8 mouse cellular contexts compared by ENCODE assay signal in the genomic region with DNA sequence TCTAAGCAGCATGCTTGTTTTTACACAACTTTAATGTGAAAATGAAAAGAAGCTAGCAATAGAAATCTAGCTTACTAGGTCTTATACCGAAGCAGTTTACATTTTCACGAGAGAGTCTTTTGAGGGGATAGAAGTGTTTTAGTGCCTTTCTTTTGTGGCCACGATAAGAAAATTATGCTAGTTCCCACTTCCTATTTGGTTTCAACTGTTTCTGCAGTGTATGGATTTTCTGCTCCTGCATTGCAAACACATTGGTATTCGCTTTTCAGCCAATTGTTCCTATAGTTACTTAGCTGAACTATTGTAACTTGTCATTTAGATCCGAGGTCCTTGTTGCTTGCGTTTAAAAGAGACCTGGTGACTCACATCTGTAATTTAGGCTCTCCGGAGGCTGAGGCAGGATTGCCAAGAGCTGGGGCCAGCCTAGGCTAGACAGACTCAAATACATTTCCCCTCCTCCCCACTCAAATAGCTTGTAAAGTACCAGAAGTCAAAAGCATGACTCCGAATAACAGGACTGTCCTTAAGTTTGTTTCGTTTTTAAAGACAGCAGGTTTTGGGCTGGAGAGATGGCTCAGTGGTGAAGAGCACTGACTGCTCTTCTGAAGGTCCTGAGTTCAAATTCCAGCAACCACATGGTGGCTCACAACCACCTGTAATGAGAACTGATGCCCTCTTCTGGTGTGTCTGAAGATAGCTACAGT. TPM values are rescaled to one million over a fixed set of nuclear protein-coding genes. Genes with fewer than 3 reads are reported as not detected.
A peak's percentile ranks its signal among the peaks of the same experiment; 100 is the strongest.
DNase-seq lines count a peak whose midpoint lies in the region; ATAC-seq and TF ChIP-seq lines count a peak whose summit lies in the region.

No protein-coding gene starts in this region.

- H3K36me3 ChIP-seq in heart, embryonic 10.5 days, result no peaks in the 10 kb centered on the region
- peaks cover 5% of the 10 kb centered on the region; the same call in 1 of the 2 replicates for H3K36me3 ChIP-seq in E14TG2a.4 (ENCODE audit: insufficient read depth, low read length)
- no peaks in the 10 kb centered on the region for H3K36me3 ChIP-seq in forebrain, embryonic 15.5 days
- H3K36me3 ChIP-seq in liver, embryonic 14.5 days (replicated peaks; ENCODE audit: control insufficient read depth, insufficient read depth, low read depth), result no peaks in the 10 kb centered on the region

- WGBS in heart, embryonic 10.5 days, result 38% methylated on average over 9 of the region's 9 CpGs
- WGBS in forebrain, embryonic 15.5 days, result 26% methylated on average over 9 of the region's 9 CpGs
- WGBS in liver, embryonic 14.5 days (ENCODE audit: insufficient replicate concordance), result 8% methylated on average over 9 of the region's 9 CpGs

- H3K4me1 ChIP-seq in heart, embryonic 10.5 days, result peaks cover 24% of the 10 kb centered on the region
- H3K4me1 ChIP-seq in E14TG2a.4 (replicated peaks; ENCODE audit: low read depth, low read length), result peaks cover 34% of the 10 kb centered on the region
- peaks cover 34% of the 10 kb centered on the region for H3K4me1 ChIP-seq in forebrain, embryonic 15.5 days
- H3K4me1 ChIP-seq in liver, embryonic 14.5 days (replicated peaks; ENCODE audit: control insufficient read depth in 2 of 2, insufficient read depth in 2 of 2, low read length in 1 of 2), result peaks cover 38 to 47% of the 10 kb centered on the region in 2 experiments

- DNase-seq in heart, embryonic 10.5 days (ENCODE audit: low spot score), result no peak
- no peak for DNase-seq in heart, postnatal 10 days
- peak in 2 of 3 experiments; percentile 36 to 44 for DNase-seq in liver, embryonic 14.5 days (ENCODE audit: low read depth in 3 of 3, low spot score in 3 of 3)
- DNase-seq in left cerebral cortex, postnatal 36 days (ENCODE audit: low spot score in 2 of 2), result no peak
- no peak for DNase-seq in left cerebral cortex, postnatal 14 days (ENCODE audit: low spot score in 2 of 2)
- DNase-seq in adrenal gland, adult (ENCODE audit: inconsistent age in 2 of 2, low spot score in 1 of 2), result no peak

- H3K4me2 ChIP-seq in forebrain, embryonic 15.5 days (replicated peaks), result peak overlapping the region; percentile 72
- H3K4me2 ChIP-seq in liver, embryonic 14.5 days (ENCODE audit: low read depth), result peak overlapping the region; percentile 94

- peak overlapping the region; percentile 73 for H3K4me3 ChIP-seq in heart, embryonic 10.5 days
- H3K4me3 ChIP-seq in E14TG2a.4 (replicated peaks; ENCODE audit: low read length), result peak overlapping the region; percentile 93
- peak overlapping the region; percentile 75 for H3K4me3 ChIP-seq in forebrain, embryonic 15.5 days
- H3K4me3 ChIP-seq in liver, embryonic 14.5 days (ENCODE audit: insufficient read depth in 1 of 2, low read depth in 2 of 2, low read length in 2 of 2), result peak overlapping the region; percentile 58 to 80

- no peaks in the 10 kb centered on the region for H3K9me3 ChIP-seq in heart, embryonic 10.5 days
- no peaks in the 10 kb centered on the region for H3K9me3 ChIP-seq in E14TG2a.4 (ENCODE audit: low read length)
- H3K9me3 ChIP-seq in forebrain, embryonic 15.5 days, result no peaks in the 10 kb centered on the region
- H3K9me3 ChIP-seq in liver, embryonic 14.5 days (ENCODE audit: control insufficient read depth, low read length), result no peaks in the 10 kb centered on the region

- ATAC-seq in forebrain, embryonic 15.5 days (replicated peaks), result no peak
- ATAC-seq in liver, embryonic 14.5 days (ENCODE audit: insufficient read depth), result no peak

- TF ChIP-seq CTCF in E14TG2a.4 (conservative IDR thresholded peaks at IDR 0.05; ENCODE audit: low read length), result no peak
- TF ChIP-seq CTCF in liver, embryonic 14.5 days (IDR thresholded peaks at IDR 0.05; ENCODE audit: low read depth), result no peak; the same call in 1 of the 2 replicates

- peak overlapping the region; percentile 98 for H3K27ac ChIP-seq in heart, embryonic 10.5 days
- H3K27ac ChIP-seq in forebrain, embryonic 15.5 days (replicated peaks), result peak overlapping the region; percentile 100
- H3K27ac ChIP-seq in liver, embryonic 14.5 days, result peak overlapping the region; percentile 100

- H3K27me3 ChIP-seq in heart, embryonic 10.5 days (ENCODE audit: insufficient read depth, poor library complexity, severe bottlenecking), result no peaks in the 10 kb centered on the region
- H3K27me3 ChIP-seq in E14TG2a.4 (ENCODE audit: insufficient read depth, low read length), result no peaks in the 10 kb centered on the region
- H3K27me3 ChIP-seq in forebrain, embryonic 15.5 days, result no peaks in the 10 kb centered on the region
- H3K27me3 ChIP-seq in liver, embryonic 14.5 days (ENCODE audit: control insufficient read depth, insufficient read depth, low read length), result no peaks in the 10 kb centered on the region

- intact Hi-C loops in heart, postnatal 10 days (cut with DNase I), result loop anchor here (1.0 to 2.0 kb wide), 2 partner anchors 22 to 52 kb away; a partner anchor contains a TSS
- intact Hi-C loops in left cerebral cortex, postnatal 36 days (cut with DNase I), result no loop called here
- intact Hi-C loops in left cerebral cortex, postnatal 14 days (cut with DNase I), result no loop called here

- H3K9ac ChIP-seq in forebrain, embryonic 15.5 days (replicated peaks), result peak overlapping the region; percentile 93
- peak overlapping the region; percentile 99 for H3K9ac ChIP-seq in liver, embryonic 14.5 days (replicated peaks)

- TF ChIP-seq EP300 in liver, embryonic 14.5 days (IDR thresholded peaks at IDR 0.05; ENCODE audit: low read depth), result no peak

RNA-seq across cellular contexts. Expression of a gene that starts 0.6 kb away (rescaled TPM):
- polyA plus RNA-seq in heart, embryonic 10.5 days (2016; fragmentation: Nextera tagmentation; extraction: Ambion mirVana), result 0.25 and 0.63 TPM in 2 replicates
- 10 to 100 TPM; 20.5 to 22.3 TPM for total RNA-seq in heart, postnatal 10 days (2021)
- polyA plus RNA-seq in forebrain, embryonic 15.5 days (2015; fragmentation: Nextera tagmentation; extraction: Ambion mirVana), result 0.97 and 1.1 TPM in 2 replicates
- 2.4 and 3.2 TPM in 2 replicates for polyA plus RNA-seq in liver, embryonic 14.5 days (2012; rRNA removed)
- polyA plus RNA-seq in liver, embryonic 14.5 days (2014; fragmentation: Nextera tagmentation; extraction: Ambion mirVana), result 1.6 and 1.8 TPM in 2 replicates
- total RNA-seq in left cerebral cortex, postnatal 36 days (2021), result 10 to 100 TPM in 1 of 2 experiments, 1 to 10 TPM in 1; 9.2 to 11.7 TPM
- 10 to 100 TPM in 1 of 2 experiments, 1 to 10 TPM in 1; 7.9 to 10.4 TPM for total RNA-seq in left cerebral cortex, postnatal 14 days (2021)

RNA-seq across cellular contexts. Expression of a gene that starts 3.2 kb away (rescaled TPM):
- polyA plus RNA-seq in heart, embryonic 10.5 days (2016; fragmentation: Nextera tagmentation; extraction: Ambion mirVana), result 81.5 and 88.2 TPM in 2 replicates
- total RNA-seq in heart, postnatal 10 days (2021), result 10 to 100 TPM; 35.3 to 42.5 TPM
- polyA plus RNA-seq in forebrain, embryonic 15.5 days (2015; fragmentation: Nextera tagmentation; extraction: Ambion mirVana), result 120 and 132 TPM in 2 replicates
- polyA plus RNA-seq in liver, embryonic 14.5 days (2012; rRNA removed), result 62.4 and 112 TPM in 2 replicates
- 130 and 133 TPM in 2 replicates for polyA plus RNA-seq in liver, embryonic 14.5 days (2014; fragmentation: Nextera tagmentation; extraction: Ambion mirVana)
- total RNA-seq in left cerebral cortex, postnatal 36 days (2021), result 10 to 100 TPM; 55.2 to 67.5 TPM
- 10 to 100 TPM; 65.7 to 66.8 TPM for total RNA-seq in left cerebral cortex, postnatal 14 days (2021)

RNA-seq across cellular contexts. Expression of a gene that starts 22.6 kb away (rescaled TPM):
- polyA plus RNA-seq in heart, embryonic 10.5 days (2016; fragmentation: Nextera tagmentation; extraction: Ambion mirVana), result 2.4 and 2.7 TPM in 2 replicates
- 1 to 10 TPM; 1.0 to 1.8 TPM for total RNA-seq in heart, postnatal 10 days (2021)
- 0.93 and 1.1 TPM in 2 replicates for polyA plus RNA-seq in forebrain, embryonic 15.5 days (2015; fragmentation: Nextera tagmentation; extraction: Ambion mirVana)
- polyA plus RNA-seq in liver, embryonic 14.5 days (2012; rRNA removed), result 0.13 and 0.73 TPM in 2 replicates
- polyA plus RNA-seq in liver, embryonic 14.5 days (2014; fragmentation: Nextera tagmentation; extraction: Ambion mirVana), result 0.57 and 0.71 TPM in 2 replicates
- 1 to 10 TPM; 3.5 to 4.7 TPM for total RNA-seq in left cerebral cortex, postnatal 36 days (2021)
- total RNA-seq in left cerebral cortex, postnatal 14 days (2021), result 1 to 10 TPM; 2.7 to 4.8 TPM

RNA-seq across cellular contexts. Expression of a gene that starts 23.2 kb away (rescaled TPM):
- polyA plus RNA-seq in heart, embryonic 10.5 days (2016; fragmentation: Nextera tagmentation; extraction: Ambion mirVana), result 111 and 120 TPM in 2 replicates
- total RNA-seq in heart, postnatal 10 days (2021), result 10 to 100 TPM; 79.6 to 85.0 TPM
- 79.0 and 82.5 TPM in 2 replicates for polyA plus RNA-seq in forebrain, embryonic 15.5 days (2015; fragmentation: Nextera tagmentation; extraction: Ambion mirVana)
- 27.1 and 37.6 TPM in 2 replicates for polyA plus RNA-seq in liver, embryonic 14.5 days (2012; rRNA removed)
- polyA plus RNA-seq in liver, embryonic 14.5 days (2014; fragmentation: Nextera tagmentation; extraction: Ambion mirVana), result 51.3 and 59.3 TPM in 2 replicates
- 100 to 1,000 TPM; 122 to 125 TPM for total RNA-seq in left cerebral cortex, postnatal 36 days (2021)
- total RNA-seq in left cerebral cortex, postnatal 14 days (2021), result 100 to 1,000 TPM; 120 to 128 TPM

RNA-seq across cellular contexts. Expression of a gene that starts 23.3 kb away (rescaled TPM):
- polyA plus RNA-seq in heart, embryonic 10.5 days (2016; fragmentation: Nextera tagmentation; extraction: Ambion mirVana), result 0.10 TPM in 1 of 2 replicates, not detected in the other
- total RNA-seq in heart, postnatal 10 days (2021), result not detected
- polyA plus RNA-seq in forebrain, embryonic 15.5 days (2015; fragmentation: Nextera tagmentation; extraction: Ambion mirVana), result 0.05 TPM in 2 replicates
- 0.08 and 0.11 TPM in 2 replicates for polyA plus RNA-seq in liver, embryonic 14.5 days (2012; rRNA removed)
- polyA plus RNA-seq in liver, embryonic 14.5 days (2014; fragmentation: Nextera tagmentation; extraction: Ambion mirVana), result 0.06 and 0.10 TPM in 2 replicates
- total RNA-seq in left cerebral cortex, postnatal 36 days (2021), result under 1 TPM; 0.32 to 0.39 TPM
- total RNA-seq in left cerebral cortex, postnatal 14 days (2021), result under 1 TPM; 0.42 to 0.57 TPM

Comparison
In these comparisons a context has a peak if more than half of its experiments do, and no peak if none do; other contexts are left out.
1. DNase-seq: peak in liver, embryonic 14.5 days (2 of 3); none in heart, embryonic 10.5 days (single experiment), heart, postnatal 10 days (0 of 2), left cerebral cortex, postnatal 36 days (0 of 2), left cerebral cortex, postnatal 14 days (0 of 2) and adrenal gland, adult (0 of 2).
2. Peak in every context shown above with its lines, with median percentiles within 50 percentile points of each other: H3K27ac ChIP-seq and H3K4me3 ChIP-seq.